Mouse (Mus musculus) midbrain, embryonic 12.5 days (tissue): ENCODE measurements around the gene Sdr9c7. TPM values are rescaled to one million over a fixed set of nuclear protein-coding genes. Genes with fewer than 3 reads are reported as not detected.
"Not testable (repeated sequence)": the region's sequence is repeated elsewhere in the genome, so short reads cannot be mapped to it uniquely, and the experiment has no call there.

Experiments
- ATAC-seq: fragments of 200-750 bp; cut with Nextera tagmentation; 2 replicates; pipeline ENCODE4 v1.8.0; 2017; ENCODE audit warnings: low read depth, moderate TSS enrichment, moderate library complexity; ENCODE audit not compliant: low FRiP score
- H3K27ac ChIP-seq: fragments of 300-500 bp; sonication (generic); replicated peaks from 2 replicates; pipeline ENCODE4 v1.5.1; 2016; ENCODE audit warnings: mild to moderate bottlenecking
- H3K27me3 ChIP-seq: fragments of 300-500 bp; sonication (generic); 2 replicates; pipeline ENCODE4 v1.6.1; 2016; ENCODE audit warnings: mild to moderate bottlenecking
- H3K36me3 ChIP-seq: fragments of 300-500 bp; sonication (generic); 2 replicates; pipeline ENCODE4 v1.6.1; 2016
- H3K4me1 ChIP-seq: fragments of 300-500 bp; sonication (generic); 2 replicates; pipeline ENCODE4 v1.6.1; 2016
- H3K4me2 ChIP-seq: fragments of 300-500 bp; sonication (generic); replicated peaks from 2 replicates; pipeline ENCODE4 v1.6.1; 2016; ENCODE audit warnings: mild to moderate bottlenecking, moderate library complexity
- H3K4me3 ChIP-seq: fragments of 300-500 bp; sonication (generic); 2 replicates; pipeline ENCODE4 v1.5.1; 2016; ENCODE audit warnings: mild to moderate bottlenecking
- H3K9ac ChIP-seq: fragments of 300-500 bp; sonication (generic); replicated peaks from 2 replicates; pipeline ENCODE4 v1.6.1; 2016; ENCODE audit warnings: mild to moderate bottlenecking, moderate library complexity
- H3K9me3 ChIP-seq: fragments of 300-500 bp; sonication (generic); 2 replicates; pipeline ENCODE4 v1.6.1; 2016; ENCODE audit warnings: mild to moderate bottlenecking
- WGBS: fragments of 180-500 bp; shearing (Covaris S2); methylation state at CpG from one replicate; pipeline ENCODE4 v1.1.7; 2016; 5-methylcytosine and 5-hydroxymethylcytosine counted together
- polyA plus RNA-seq: library from polyadenylated mRNA; unstranded; fragments of >200 nt; fragmentation: Nextera tagmentation; extraction: Ambion mirVana; gene quantifications from 2 replicates; pipeline ENCODE4 v1.2.1, GENCODE M21; 2016

Gene Sdr9c7
- polyA plus RNA-seq, 1 experiment from 2014 or later, result not detected

GRCm38 (mm10) chr10:127888605-127889004 lies 9.7 kb upstream of the Sdr9c7 start, which contains the start of gene Rdh7:
Gene Rdh7 (minus strand): TSS chr10:127888817.
- Histone ChIP-seq H3K4me1 (no peaks in the 10 kb centered on the region), H3K9me3 (no peaks in the 10 kb centered on the region), H3K36me3 (no peaks in the 10 kb centered on the region), H3K4me3 (no peak within 1 kb of the TSS), H3K27me3 (no peaks in the 10 kb centered on the region), H3K9ac (no peak within 1 kb of the TSS), H3K4me2 (no peak within 1 kb of the TSS), H3K27ac (no peak within 1 kb of the TSS)
- no peak for ATAC-seq

GRCm38 (mm10) chr10:127891481-127891880 lies 6.8 kb upstream of the Sdr9c7 start:
- Histone ChIP-seq H3K27ac (no peak overlapping the region), H3K27me3 (no peaks in the 10 kb centered on the region), H3K4me2 (no peak overlapping the region), H3K9ac (no peak overlapping the region), H3K4me3 (no peak overlapping the region), H3K4me1 (no peaks in the 10 kb centered on the region), H3K9me3 (no peaks in the 10 kb centered on the region), H3K36me3 (no peaks in the 10 kb centered on the region)
- WGBS, result 76% methylated on average over 1 of the region's 1 CpGs
- no peak for ATAC-seq

GRCm38 (mm10) chr10:127893163-127894022 lies 4.9 kb upstream of the Sdr9c7 start:
- not testable (repeated sequence) for H3K36me3 ChIP-seq, ATAC-seq

GRCm38 (mm10) chr10:127896705-127897104 lies 1.6 kb upstream of the Sdr9c7 start:
- Histone ChIP-seq H3K9ac (no peak overlapping the region), H3K27ac (no peak overlapping the region), H3K4me1 (no peaks in the 10 kb centered on the region), H3K4me2 (no peak overlapping the region), H3K4me3 (no peak overlapping the region), H3K9me3 (no peaks in the 10 kb centered on the region), H3K27me3 (no peaks in the 10 kb centered on the region), H3K36me3 (no peaks in the 10 kb centered on the region)
- no peak for ATAC-seq
- 76% methylated on average over 5 of the region's 5 CpGs for WGBS

More at GRCm38 (mm10) chr10:127893163-127894022, 4.9 kb upstream of the Sdr9c7 start:
- H3K27ac ChIP-seq, H3K4me2 ChIP-seq, H3K9ac ChIP-seq, H3K4me3 ChIP-seq, H3K27me3 ChIP-seq, H3K4me1 ChIP-seq, H3K9me3 ChIP-seq: not testable (repeated sequence)
- WGBS, result 69% methylated on average over 5 of the region's 5 CpGs

- no peaks in the 10 kb centered on the region for H3K9me3 ChIP-seq
- no peaks in the 10 kb centered on the region for H3K27me3 ChIP-seq
- WGBS, result 92% methylated on average over 3 of the region's 3 CpGs
- H3K4me2 ChIP-seq, result no peak overlapping the region
- no peaks in the 10 kb centered on the region for H3K36me3 ChIP-seq
- ATAC-seq, result no peak
- no peak overlapping the region for H3K9ac ChIP-seq
- no peak overlapping the region for H3K4me3 ChIP-seq
- H3K4me1 ChIP-seq, result no peaks in the 10 kb centered on the region
- H3K27ac ChIP-seq, result no peak overlapping the region
Measured at GRCm38 (mm10) chr10:127897506-127897905, 812 bp upstream of the Sdr9c7 start.

- H3K4me2 ChIP-seq, result no peak overlapping the region
- no peaks in the 10 kb centered on the region for H3K36me3 ChIP-seq
- 77% methylated on average over 5 of the region's 5 CpGs for WGBS
- no peak overlapping the region for H3K9ac ChIP-seq
- no peaks in the 10 kb centered on the region for H3K27me3 ChIP-seq
- H3K9me3 ChIP-seq, result no peaks in the 10 kb centered on the region
- ATAC-seq, result no peak
- H3K4me3 ChIP-seq, result no peak overlapping the region
- H3K27ac ChIP-seq, result no peak overlapping the region
- H3K4me1 ChIP-seq, result no peaks in the 10 kb centered on the region
Measured at GRCm38 (mm10) chr10:127899783-127900182, 1.5 kb downstream of the Sdr9c7 start.

GRCm38 (mm10) chr10:127901751-127902150 lies 3.4 kb downstream of the Sdr9c7 start:
- Histone ChIP-seq H3K9ac (no peak overlapping the region), H3K27ac (no peak overlapping the region), H3K4me2 (no peak overlapping the region), H3K36me3 (no peaks in the 10 kb centered on the region), H3K4me3 (no peak overlapping the region), H3K4me1 (no peaks in the 10 kb centered on the region), H3K9me3 (no peaks in the 10 kb centered on the region), H3K27me3 (no peaks in the 10 kb centered on the region)
- ATAC-seq, result no peak
- WGBS, result 78% methylated on average over 4 of the region's 4 CpGs

GRCm38 (mm10) chr10:127903116-127903515 lies 4.8 kb downstream of the Sdr9c7 start:
- H3K36me3 ChIP-seq, result no peaks in the 10 kb centered on the region
- ATAC-seq, result no peak
- no peaks in the 10 kb centered on the region for H3K9me3 ChIP-seq
- H3K27ac ChIP-seq, result no peak overlapping the region
- no peaks in the 10 kb centered on the region for H3K4me1 ChIP-seq
- H3K9ac ChIP-seq, result no peak overlapping the region
- WGBS, result 76% methylated on average over 1 of the region's 1 CpGs
- H3K4me2 ChIP-seq, result no peak overlapping the region
- H3K27me3 ChIP-seq, result no peaks in the 10 kb centered on the region
- no peak overlapping the region for H3K4me3 ChIP-seq

GRCm38 (mm10) chr10:127904718-127905446 lies 6.6 kb downstream of the Sdr9c7 start:
- WGBS, result 73% methylated on average over 7 of the region's 7 CpGs
- no peak for ATAC-seq
- H3K4me1 ChIP-seq, result no peaks in the 10 kb centered on the region

GRCm38 (mm10) chr10:127906138-127906537 lies 7.8 kb downstream of the Sdr9c7 start:
- H3K27ac ChIP-seq, result no peak overlapping the region
- no peaks in the 10 kb centered on the region for H3K36me3 ChIP-seq
- no peak for ATAC-seq
- H3K27me3 ChIP-seq, result no peaks in the 10 kb centered on the region
- no peaks in the 10 kb centered on the region for H3K4me1 ChIP-seq
- H3K9ac ChIP-seq, result no peak overlapping the region
- H3K9me3 ChIP-seq, result no peaks in the 10 kb centered on the region
- H3K4me3 ChIP-seq, result no peak overlapping the region
- no peak overlapping the region for H3K4me2 ChIP-seq
- 57% methylated on average over 2 of the region's 2 CpGs for WGBS

More at GRCm38 (mm10) chr10:127904718-127905446, 6.6 kb downstream of the Sdr9c7 start:
- no peaks in the 10 kb centered on the region for H3K27me3 ChIP-seq
- H3K9me3 ChIP-seq, result no peaks in the 10 kb centered on the region
- no peak overlapping the region for H3K4me3 ChIP-seq
- no peak overlapping the region for H3K9ac ChIP-seq
- H3K4me2 ChIP-seq, result no peak overlapping the region
- no peak overlapping the region for H3K27ac ChIP-seq
- no peaks in the 10 kb centered on the region for H3K36me3 ChIP-seq

GRCm38 (mm10) chr10:127907386-127907951 lies 9.2 kb downstream of the Sdr9c7 start:
- ATAC-seq, result no peak
- H3K4me1 ChIP-seq, result no peaks in the 10 kb centered on the region
- no peaks in the 10 kb centered on the region for H3K27me3 ChIP-seq

GRCm38 (mm10) chr10:127915578-127915977 lies 17.3 kb downstream of the Sdr9c7 start:
- no peak overlapping the region for H3K27ac ChIP-seq
- ATAC-seq, result no peak
- WGBS, result 93% methylated on average over 1 of the region's 1 CpGs
- no peak overlapping the region for H3K4me2 ChIP-seq
- no peaks in the 10 kb centered on the region for H3K9me3 ChIP-seq
- no peaks in the 10 kb centered on the region for H3K27me3 ChIP-seq
- no peak overlapping the region for H3K4me3 ChIP-seq
- H3K36me3 ChIP-seq, result no peaks in the 10 kb centered on the region
- no peaks in the 10 kb centered on the region for H3K4me1 ChIP-seq
- no peak overlapping the region for H3K9ac ChIP-seq

More at GRCm38 (mm10) chr10:127907386-127907951, 9.2 kb downstream of the Sdr9c7 start:
- Histone ChIP-seq H3K36me3 (no peaks in the 10 kb centered on the region), H3K9me3 (no peaks in the 10 kb centered on the region), H3K4me3 (no peak overlapping the region), H3K9ac (no peak overlapping the region), H3K4me2 (no peak overlapping the region), H3K27ac (no peak overlapping the region)
